Mouse (Mus musculus) megakaryocyte, embryonic 14.5 days (primary cell): ENCODE measurements at regions not wholly inside any gene's neighbourhood (a gene's known extent, or its start where the extent isn't known, plus 50 kb on each side); places are given as distances from the start of the nearest gene placed in this dataset.

Experiments used
- FLI1 ChIP-seq: IDR thresholded peaks from 2 replicates; pipeline ENCODE4 v1.6.1; 2012; ENCODE audit warnings: low read length, inconsistent platforms, mixed read lengths
- GATA1 ChIP-seq: IDR thresholded peaks from 3 replicates; pipeline ENCODE4 v1.6.1; 2012; ENCODE audit warnings: mixed read lengths, low read length, inconsistent platforms, borderline replicate concordance

DNA sequence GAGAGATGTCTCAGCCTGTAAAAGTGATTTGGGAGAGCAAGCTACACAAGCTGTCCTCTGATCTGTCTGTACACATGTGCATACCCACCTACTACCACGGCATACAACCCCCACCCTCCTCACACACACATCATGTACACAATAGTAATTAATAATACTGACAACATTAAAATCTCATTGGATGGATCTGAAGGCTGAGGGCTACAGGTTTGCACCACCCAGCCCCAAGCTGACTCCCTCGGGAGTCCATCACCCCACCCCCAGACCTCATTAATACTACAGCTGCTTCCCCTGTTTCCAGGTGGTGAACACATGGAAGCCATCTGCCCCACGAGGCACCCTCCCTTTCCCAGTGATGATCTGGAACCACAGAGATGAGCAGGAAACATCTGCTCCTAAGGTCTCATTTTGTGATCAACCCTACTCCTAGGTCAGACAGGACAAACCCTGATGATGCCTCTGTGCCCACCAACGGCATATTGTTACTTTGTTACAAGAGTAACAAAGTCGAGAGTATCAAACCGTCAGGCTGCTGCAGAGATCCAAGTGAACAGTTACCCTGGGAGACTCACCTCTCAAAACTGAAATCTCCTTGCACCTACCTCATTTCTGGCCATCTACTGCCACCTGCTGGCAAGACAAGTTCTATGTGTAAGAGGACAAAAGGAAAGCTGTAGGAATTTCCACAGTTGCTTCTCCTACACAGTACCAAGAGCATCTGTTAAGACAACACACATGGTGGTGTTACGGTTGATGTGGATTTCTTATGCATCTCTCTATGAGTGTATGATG lies 131.6 kb downstream of the Tfcp2l1 start:
- TF ChIP-seq GATA1 (no peak), FLI1 (no peak)
